Mouse (Mus musculus): Measurements from ENCODE around the gene Mtf1. TPM values are rescaled to one million over a fixed set of nuclear protein-coding genes. Genes with fewer than 3 reads are reported as not detected.
A peak's percentile ranks its signal among the peaks of the same experiment; 100 is the strongest.

Gene Mtf1
- 10 to 100 TPM; 12.5 to 18.4 (median 14.5) TPM for total RNA-seq (2022)

- DNase-seq (ENCODE audit: low spot score), result peak; percentile 82
Observed at GRCm38 (mm10) chr4:124801552-124802308, at the start of gene Mtf1. TSS of gene Mtf1 (plus strand) at chr4:124802104.

DNA sequence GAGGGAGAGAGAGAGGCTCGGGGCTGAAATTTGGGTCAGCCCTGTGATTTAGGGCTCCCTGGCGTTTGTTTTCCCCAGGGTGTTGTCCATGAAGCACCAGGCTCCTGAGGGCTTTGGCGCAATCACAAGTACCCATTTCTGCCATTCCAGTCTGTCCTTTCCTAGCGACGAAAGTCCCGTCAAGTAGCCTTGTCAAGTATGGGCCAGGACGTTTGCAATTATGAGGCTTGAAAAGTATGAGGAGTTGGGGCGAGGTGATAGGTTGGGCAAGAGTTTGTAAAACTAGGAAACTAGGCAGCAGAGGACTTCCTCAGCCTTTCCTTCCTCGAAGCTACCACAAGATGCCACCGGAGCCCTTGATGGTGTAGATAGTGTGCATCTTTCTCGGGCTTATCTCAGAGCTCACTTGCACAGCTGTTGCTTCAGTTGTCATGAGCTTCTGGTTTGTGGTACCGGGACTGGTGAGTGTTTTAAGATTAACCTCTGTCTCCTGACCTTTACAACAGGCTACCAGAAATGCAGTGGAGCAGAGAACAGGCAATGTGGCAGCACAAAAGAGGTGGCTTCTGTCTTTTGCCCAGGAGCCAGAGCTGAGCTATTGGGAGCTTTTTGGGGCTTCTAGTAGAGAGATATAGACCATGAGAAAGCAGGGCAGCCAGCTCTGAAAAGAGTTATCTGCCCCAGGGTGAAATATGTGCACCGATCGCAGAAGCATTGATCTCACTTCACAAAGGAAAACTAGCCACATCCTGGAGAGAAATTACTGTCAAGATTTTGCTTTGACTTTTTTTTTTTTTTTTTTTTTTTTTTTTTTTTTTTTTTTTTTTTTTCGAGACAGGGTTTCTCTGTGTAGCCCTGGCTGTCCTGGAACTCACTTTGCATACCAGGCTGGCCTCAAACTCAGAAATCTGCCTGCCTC lies 49.4 kb upstream of the Mtf1 start:
- no peak for DNase-seq (ENCODE audit: low spot score)

GRCm38 (mm10) chr4:124755526-124755925 lies 46.4 kb upstream of the Mtf1 start:
- DNase-seq (ENCODE audit: low spot score), result no peak

GRCm38 (mm10) chr4:124759305-124759811 lies 42.5 kb upstream of the Mtf1 start:
- no peak for DNase-seq (ENCODE audit: low spot score)

- no peak for DNase-seq (ENCODE audit: low spot score)
Observed at GRCm38 (mm10) chr4:124761201-124761600, 40.7 kb upstream of the Mtf1 start.

DNA sequence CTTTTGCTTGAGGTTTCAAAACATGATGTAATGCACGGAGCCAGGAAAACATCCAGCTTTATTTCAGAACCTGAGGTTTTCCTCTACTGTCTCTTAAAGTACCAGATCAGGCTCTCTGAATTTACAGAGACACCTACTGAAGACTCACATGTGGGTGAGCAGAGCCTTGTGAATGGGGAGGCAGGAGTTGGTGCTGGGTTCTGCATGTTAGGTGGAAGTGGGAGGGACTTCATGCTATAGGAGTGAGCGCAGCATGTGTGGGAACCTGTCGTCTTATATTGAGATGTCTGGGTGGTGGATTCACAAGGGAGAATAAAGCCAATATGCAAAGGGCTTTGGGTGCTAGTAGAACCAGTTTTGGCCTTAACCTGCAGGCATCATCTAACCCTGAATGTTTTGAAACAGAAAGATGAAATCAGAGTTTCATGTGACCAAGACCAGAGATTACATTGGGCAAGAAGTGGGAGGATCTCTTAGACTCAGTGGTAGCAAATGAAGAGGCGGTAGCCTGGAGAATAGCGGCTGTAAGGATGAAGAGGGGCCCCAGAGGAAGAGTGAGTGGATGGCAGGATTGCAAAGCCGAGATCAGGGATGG lies 38.9 kb upstream of the Mtf1 start:
- DNase-seq (ENCODE audit: low spot score), result no peak

- no peak for DNase-seq (ENCODE audit: low spot score)
Observed at GRCm38 (mm10) chr4:124765802-124766565, 35.9 kb upstream of the Mtf1 start.

- no peak for DNase-seq (ENCODE audit: low spot score)
Observed at GRCm38 (mm10) chr4:124766566-124766940, 35.4 kb upstream of the Mtf1 start.

DNA sequence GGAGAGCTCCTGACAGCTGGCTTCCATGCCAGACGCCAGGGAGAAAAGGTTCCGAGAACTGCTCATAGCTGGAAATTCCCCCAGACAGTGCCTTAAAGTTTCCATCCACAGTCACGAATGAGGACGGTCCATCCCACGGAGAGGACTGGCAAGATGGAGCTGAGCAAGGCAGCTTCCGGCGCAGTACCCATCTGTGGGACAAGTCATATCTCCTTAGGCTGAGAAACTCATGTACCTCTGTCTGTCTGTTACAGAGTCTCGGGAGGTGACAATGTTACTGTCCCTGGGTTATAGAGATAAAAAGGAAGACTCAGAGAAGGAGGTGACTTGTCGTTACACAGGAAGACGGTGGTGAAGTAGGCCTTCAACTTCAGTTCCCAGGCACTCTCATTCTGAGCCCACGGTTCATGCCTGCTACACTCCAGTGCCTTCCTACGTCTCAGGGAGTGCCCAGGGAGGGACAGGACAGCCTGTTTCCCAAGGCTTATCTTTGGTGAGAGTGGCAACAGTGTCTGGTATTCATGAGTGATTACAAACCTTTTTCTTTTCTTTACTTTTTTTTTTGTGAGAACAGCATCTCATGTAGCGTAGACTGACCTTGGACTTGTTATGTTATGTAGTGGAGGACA lies 32.8 kb upstream of the Mtf1 start:
- no peak for DNase-seq (ENCODE audit: low spot score)

GRCm38 (mm10) chr4:124770624-124771023 lies 31.3 kb upstream of the Mtf1 start:
- no peak for DNase-seq (ENCODE audit: low spot score)

DNA sequence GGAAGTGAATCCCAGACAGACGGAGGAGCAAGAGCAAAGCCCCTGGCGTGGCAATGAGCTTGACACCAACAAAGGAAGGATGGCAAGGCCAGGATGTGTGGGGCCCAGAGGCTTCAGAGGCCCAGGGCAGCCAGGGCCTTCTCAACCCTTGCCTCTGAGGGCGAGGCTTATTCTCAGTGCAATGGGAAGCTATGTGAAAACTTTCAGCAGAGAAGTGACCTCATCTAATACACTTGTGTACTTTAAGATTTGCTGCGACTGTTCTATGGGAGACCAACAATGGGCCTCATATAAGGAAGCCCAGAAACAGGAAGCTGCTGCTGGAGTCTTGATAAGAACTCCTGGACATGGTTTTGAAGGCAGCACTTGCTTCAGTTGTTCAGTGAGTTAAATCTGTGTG lies 29.8 kb upstream of the Mtf1 start:
- no peak for DNase-seq (ENCODE audit: low spot score)

- DNase-seq (ENCODE audit: low spot score), result no peak
Observed at GRCm38 (mm10) chr4:124773449-124773848, 28.5 kb upstream of the Mtf1 start.

DNA sequence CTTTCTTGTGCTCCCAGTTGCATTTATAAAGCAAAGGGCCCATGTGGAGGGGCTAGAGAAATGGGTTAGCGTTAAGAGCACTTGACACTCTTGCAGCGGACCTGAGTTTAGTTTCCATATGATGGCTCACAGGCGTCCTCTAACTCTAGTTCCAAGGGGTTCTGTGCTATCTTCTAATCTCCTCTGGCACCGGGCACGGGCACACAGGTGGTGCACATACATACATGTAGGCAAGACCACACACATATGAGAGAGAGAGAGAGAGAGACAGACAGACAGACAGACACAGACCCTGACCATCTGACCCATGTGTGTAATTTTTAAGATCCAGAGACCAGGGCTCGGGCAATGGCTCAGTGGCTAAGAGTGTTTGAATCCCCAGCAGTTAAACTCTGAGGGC lies 27.9 kb upstream of the Mtf1 start:
- DNase-seq (ENCODE audit: low spot score), result no peak

- DNase-seq (ENCODE audit: low spot score), result no peak
Observed at GRCm38 (mm10) chr4:124774429-124774828, 27.5 kb upstream of the Mtf1 start.

DNA sequence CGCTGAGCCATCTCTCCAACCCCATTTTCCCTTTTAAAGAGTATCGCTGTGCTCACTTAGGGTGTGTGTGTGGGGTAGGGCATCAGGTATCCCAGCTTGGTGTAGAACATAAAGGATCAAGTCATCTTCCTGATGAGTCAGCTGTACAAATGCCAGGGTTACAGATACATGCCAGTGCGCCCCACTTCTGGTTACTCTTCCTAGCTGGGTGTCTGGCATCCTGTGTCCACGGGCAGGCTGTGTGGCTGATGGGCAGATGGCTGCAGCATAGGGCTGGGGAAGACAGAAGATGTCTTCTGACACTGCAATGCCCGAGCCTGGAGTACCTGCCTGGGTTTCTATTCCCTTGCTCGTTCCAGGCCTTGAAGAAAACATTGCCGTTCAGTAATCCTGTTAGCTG lies 20.5 kb upstream of the Mtf1 start:
- DNase-seq (ENCODE audit: low spot score), result no peak

DNA sequence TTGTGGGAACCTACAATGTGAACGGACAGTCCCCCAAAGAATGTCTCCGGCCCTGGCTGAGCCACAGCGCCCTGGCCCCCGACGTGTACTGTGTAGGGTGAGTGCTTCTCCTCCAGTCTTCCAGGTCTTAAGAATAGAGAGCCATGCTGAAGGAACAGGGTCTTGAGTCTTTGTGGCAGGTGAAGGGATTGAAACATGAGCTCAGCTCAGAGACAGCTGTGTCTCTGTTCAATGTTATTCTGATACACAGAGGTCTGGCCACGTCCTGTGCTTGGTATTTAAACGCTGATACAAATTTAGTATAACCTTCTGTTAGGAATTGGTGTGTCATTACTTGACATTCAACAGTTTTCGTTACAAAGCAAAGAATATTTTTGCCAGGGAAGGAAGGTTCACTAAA lies 19.5 kb upstream of the Mtf1 start:
- DNase-seq (ENCODE audit: low spot score), result no peak

DNA sequence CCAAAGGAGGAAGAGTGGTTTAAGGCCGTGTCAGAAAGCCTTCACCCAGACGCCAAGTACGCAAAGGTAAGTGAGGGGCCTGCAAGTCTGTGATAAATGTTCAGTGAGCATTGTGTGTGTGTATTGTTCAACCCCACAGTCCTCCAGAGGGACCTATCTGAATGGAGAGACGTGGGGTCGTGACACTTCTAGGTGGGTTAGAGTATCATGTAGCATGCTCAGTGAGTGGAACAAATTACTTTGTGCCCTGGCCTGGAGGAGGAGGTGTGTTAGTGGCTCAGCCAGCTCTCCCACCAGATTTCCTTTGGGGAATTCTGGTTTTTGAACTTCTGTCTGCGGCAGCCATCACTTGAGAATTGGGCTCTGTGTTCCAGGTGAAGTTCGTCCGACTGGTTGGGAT lies 18.0 kb upstream of the Mtf1 start:
- DNase-seq (ENCODE audit: low spot score), result no peak

- DNase-seq (ENCODE audit: low spot score), result no peak
Observed at GRCm38 (mm10) chr4:124790013-124790412, 11.9 kb upstream of the Mtf1 start.

- no peak for DNase-seq (ENCODE audit: low spot score)
Observed at GRCm38 (mm10) chr4:124792114-124792513, 9.8 kb upstream of the Mtf1 start.

GRCm38 (mm10) chr4:124796141-124796540 lies 5.8 kb upstream of the Mtf1 start:
- DNase-seq (ENCODE audit: low spot score), result no peak

- no peak for DNase-seq (ENCODE audit: low spot score)
Observed at GRCm38 (mm10) chr4:124796913-124797312, 5.0 kb upstream of the Mtf1 start.
